Mouse (Mus musculus): ENCODE measurements around the gene Scrn3.

Scrn3 gene

GRCm38 (mm10) chr2:73275261-73276040 lies 37.0 kb upstream of the Scrn3 start:
- DNase-seq (ENCODE audit: low spot score) = no peak

GRCm38 (mm10) chr2:73276141-73276571 lies 36.2 kb upstream of the Scrn3 start:
- DNase-seq (ENCODE audit: low spot score) = peak; percentile 55

GRCm38 (mm10) chr2:73277021-73277708 lies 35.2 kb upstream of the Scrn3 start:
- DNase-seq (ENCODE audit: low spot score) = peak; percentile 59

GRCm38 (mm10) chr2:73277709-73278075 lies 34.7 kb upstream of the Scrn3 start:
- no peak for DNase-seq (ENCODE audit: low spot score)

GRCm38 (mm10) chr2:73278131-73278854 lies 34.1 kb upstream of the Scrn3 start:
- peak; percentile 92 for DNase-seq (ENCODE audit: low spot score)

GRCm38 (mm10) chr2:73278869-73279268 lies 33.5 kb upstream of the Scrn3 start:
- DNase-seq (ENCODE audit: low spot score) = peak; percentile 56

- DNase-seq (ENCODE audit: low spot score) = peak; percentile 49
These were observed 32.9 kb upstream of the Scrn3 start for GRCm38 (mm10) chr2:73279271-73280038.

- DNase-seq (ENCODE audit: low spot score) = no peak
These were observed 31.9 kb upstream of the Scrn3 start for GRCm38 (mm10) chr2:73280356-73281047.

- DNase-seq (ENCODE audit: low spot score) = no peak
These were observed 31.2 kb upstream of the Scrn3 start for GRCm38 (mm10) chr2:73281048-73281661.

- peak; percentile 69 for DNase-seq (ENCODE audit: low spot score)
These were observed 30.7 kb upstream of the Scrn3 start for GRCm38 (mm10) chr2:73281707-73282106.

GRCm38 (mm10) chr2:73285630-73286029 lies 26.8 kb upstream of the Scrn3 start:
- DNase-seq (ENCODE audit: low spot score) = peak; percentile 81

GRCm38 (mm10) chr2:73291130-73291529 lies 21.3 kb upstream of the Scrn3 start:
- DNase-seq (ENCODE audit: low spot score) = no peak

- no peak for DNase-seq (ENCODE audit: low spot score)
These were observed 17.4 kb upstream of the Scrn3 start for GRCm38 (mm10) chr2:73295023-73295422.

- DNase-seq (ENCODE audit: low spot score) = no peak
These were observed 14.2 kb upstream of the Scrn3 start for GRCm38 (mm10) chr2:73298154-73298553.

- DNase-seq (ENCODE audit: low spot score) = no peak
These were observed 13.6 kb upstream of the Scrn3 start for GRCm38 (mm10) chr2:73298841-73299240.

GRCm38 (mm10) chr2:73301979-73302378 lies 10.4 kb upstream of the Scrn3 start:
- no peak for DNase-seq (ENCODE audit: low spot score)

GRCm38 (mm10) chr2:73302722-73303121 lies 9.7 kb upstream of the Scrn3 start:
- DNase-seq (ENCODE audit: low spot score) = no peak

GRCm38 (mm10) chr2:73304506-73304905 lies 7.9 kb upstream of the Scrn3 start:
- no peak for DNase-seq (ENCODE audit: low spot score)

- no peak for DNase-seq (ENCODE audit: low spot score)
These were observed 6.4 kb upstream of the Scrn3 start for GRCm38 (mm10) chr2:73306006-73306405.

GRCm38 (mm10) chr2:73313117-73313501 lies 708 bp downstream of the Scrn3 start:
- peak; percentile 21 for DNase-seq (ENCODE audit: low spot score)

GRCm38 (mm10) chr2:73314311-73314710 lies 1.9 kb downstream of the Scrn3 start:
- no peak for DNase-seq (ENCODE audit: low spot score)

Data from embryo, embryonic 10 days (tissue).